Mouse (Mus musculus) limb, embryonic 11.5 days (tissue): ENCODE results near the gene Zfp317. TPM values are rescaled to one million over a fixed set of nuclear protein-coding genes. Genes with fewer than 3 reads are reported as not detected.

Source experiments
- ATAC-seq: fragments of 200-750 bp; cut with Nextera tagmentation; 2 replicates; pipeline ENCODE4 v1.8.0; 2017; ENCODE audit warnings: low read depth; ENCODE audit not compliant: insufficient number of reproducible peaks, low FRiP score, low TSS enrichment
- DNase-seq: peaks from one replicate; pipeline ENCODE4 v3.0.0-alpha.2; 2015; ENCODE audit warnings: low spot score
- H3K27ac ChIP-seq: fragments of 300-500 bp; sonication (generic); replicated peaks from 2 replicates; pipeline ENCODE4 v1.5.1; 2014; ENCODE audit warnings: low read depth, mild to moderate bottlenecking, low read length
- H3K27me3 ChIP-seq: fragments of 300-500 bp; sonication (generic); 2 replicates; pipeline ENCODE4 v1.6.1; 2014; ENCODE audit warnings: mild to moderate bottlenecking, low read length, mixed read lengths; ENCODE audit not compliant: control insufficient read depth, insufficient read depth
- H3K36me3 ChIP-seq: fragments of 300-500 bp; sonication (generic); 2 replicates; pipeline ENCODE4 v1.6.1; 2014; ENCODE audit warnings: mild to moderate bottlenecking, low read length, moderate library complexity, mixed read lengths; ENCODE audit not compliant: control insufficient read depth, insufficient read depth
- H3K4me1 ChIP-seq: fragments of 300-500 bp; sonication (generic); 2 replicates; pipeline ENCODE4 v1.6.1; 2014; ENCODE audit warnings: low read length, mixed read lengths; ENCODE audit not compliant: control insufficient read depth, insufficient read depth
- H3K4me2 ChIP-seq: fragments of 300-500 bp; sonication (generic); 2 replicates; pipeline ENCODE4 v1.6.1; 2014; ENCODE audit warnings: low read depth, mild to moderate bottlenecking, moderate library complexity; ENCODE audit not compliant: severe bottlenecking
- H3K4me3 ChIP-seq: fragments of 300-500 bp; sonication (generic); 2 replicates; pipeline ENCODE4 v1.5.1; 2014; ENCODE audit warnings: low read depth, low read length
- H3K9ac ChIP-seq: fragments of 300-500 bp; sonication (generic); 2 replicates; pipeline ENCODE4 v1.6.1; 2014; ENCODE audit warnings: mild to moderate bottlenecking, low read length
- H3K9me3 ChIP-seq: fragments of 300-500 bp; sonication (generic); 2 replicates; pipeline ENCODE4 v1.6.1; 2016; ENCODE audit warnings: low read length; ENCODE audit not compliant: control insufficient read depth
- WGBS: fragments of 180-500 bp; shearing (Covaris S2); extraction: QIAGEN DNeasy Blood & Tissue Kit; methylation state at CpG from one replicate; pipeline ENCODE4 v1.1.7; 2014; 5-methylcytosine and 5-hydroxymethylcytosine counted together
- polyA plus RNA-seq: library from polyadenylated mRNA; unstranded; fragments of >200 nt; fragmentation: Nextera tagmentation; extraction: Ambion mirVana; gene quantifications from 2 replicates; pipeline ENCODE4 v1.2.1, GENCODE M21; 2014

The Zfp317 gene
- polyA plus RNA-seq: 36.4 and 39.2 TPM in 2 replicates

DNA sequence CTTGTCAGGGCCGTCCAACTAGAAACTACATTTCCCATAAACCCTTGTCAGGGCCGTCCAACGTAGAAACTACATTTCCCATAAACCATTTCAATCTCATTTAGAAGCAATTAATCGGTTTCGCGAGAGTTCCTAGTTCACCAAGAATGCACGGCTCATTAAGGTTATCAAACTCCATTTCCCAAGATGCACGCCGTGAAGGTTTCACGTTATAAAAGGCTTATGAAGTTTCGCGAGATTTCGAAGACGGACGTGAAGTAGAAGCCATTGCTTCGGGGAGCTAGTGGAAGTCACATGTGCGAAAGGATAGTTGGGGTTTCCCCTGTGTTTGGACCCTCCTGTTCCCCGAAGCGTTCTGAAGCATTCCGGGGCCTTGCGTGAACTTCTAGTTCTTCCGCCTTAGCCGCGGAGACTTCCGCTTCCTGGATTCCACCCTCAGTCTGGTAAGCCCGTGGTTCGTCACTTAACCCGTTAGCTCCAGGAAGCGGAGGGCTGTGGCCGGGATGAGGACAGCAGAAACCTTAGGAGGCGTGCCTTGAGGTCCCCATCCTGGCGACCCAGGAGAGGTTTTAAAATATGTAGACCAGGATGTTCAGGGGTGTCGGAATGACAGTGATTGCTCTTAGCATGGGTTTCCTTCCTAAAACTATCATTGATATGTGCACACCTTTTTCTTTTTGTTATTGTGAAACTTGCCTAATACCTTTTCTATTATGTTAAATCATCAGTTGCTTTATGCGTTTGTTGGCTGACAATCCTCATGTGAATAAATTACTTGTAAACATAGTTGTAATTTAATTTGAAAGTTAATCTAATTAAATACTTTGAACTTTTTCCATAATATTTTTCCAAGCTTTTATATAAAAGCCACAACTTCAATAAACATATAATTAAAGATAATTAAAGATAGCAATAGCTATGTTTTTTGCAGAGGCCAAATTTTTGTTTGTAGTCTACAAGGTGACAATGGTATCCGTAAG is at the start of gene Zfp317:
Zfp317 (plus strand) TSS at position 260 of the 980 bp plus-strand sequence.
- DNase-seq (peak; percentile 84), ATAC-seq (peak; percentile 97)
- H3K36me3 ChIP-seq: no peaks in the 10 kb centered on the region
- H3K9ac ChIP-seq: peak within 1 kb of the TSS; percentile 44
- no peaks in the 10 kb centered on the region for H3K27me3 ChIP-seq
- H3K4me3 ChIP-seq: peak within 1 kb of the TSS; percentile 50
- peak within 1 kb of the TSS; percentile 31; the same call in 1 of the 2 replicates for H3K4me2 ChIP-seq
- H3K4me1 ChIP-seq: no peaks in the 10 kb centered on the region
- peak within 1 kb of the TSS; percentile 63 for H3K27ac ChIP-seq
- no peaks in the 10 kb centered on the region for H3K9me3 ChIP-seq
- 2% methylated on average over 35 of the region's 35 CpGs for WGBS

DNA sequence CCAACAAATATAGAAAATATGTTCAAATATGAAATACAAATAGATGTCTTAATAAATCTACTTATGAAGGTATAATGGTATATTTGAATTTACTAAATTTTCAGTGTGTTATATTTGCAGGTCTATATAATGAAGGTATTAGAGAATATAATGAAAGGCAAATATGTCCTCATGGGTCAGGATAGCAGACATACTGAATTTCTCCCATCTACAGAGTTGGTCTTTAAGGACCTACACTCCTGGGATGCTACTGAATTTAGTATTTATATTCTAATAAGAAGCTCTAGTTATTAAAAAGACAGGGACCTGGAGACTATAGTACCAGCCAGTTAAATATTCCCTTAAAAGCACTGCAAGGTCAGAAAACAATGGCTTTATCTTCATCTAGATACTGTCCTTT is 39.6 kb upstream of the Zfp317 start, which contains the start of gene Olfr855:
Olfr855 (plus strand) TSS at position 301 of the 400 bp plus-strand sequence.
- Histone ChIP-seq H3K27me3 (no peaks in the 10 kb centered on the region), H3K9me3 (peaks cover 2% of the 10 kb centered on the region; the same call in 1 of the 2 replicates), H3K9ac (no peak within 1 kb of the TSS), H3K4me2 (no peak within 1 kb of the TSS), H3K36me3 (no peaks in the 10 kb centered on the region), H3K4me1 (no peaks in the 10 kb centered on the region), H3K4me3 (no peak within 1 kb of the TSS), H3K27ac (no peak within 1 kb of the TSS)
- ATAC-seq (no peak), DNase-seq (no peak)

DNA sequence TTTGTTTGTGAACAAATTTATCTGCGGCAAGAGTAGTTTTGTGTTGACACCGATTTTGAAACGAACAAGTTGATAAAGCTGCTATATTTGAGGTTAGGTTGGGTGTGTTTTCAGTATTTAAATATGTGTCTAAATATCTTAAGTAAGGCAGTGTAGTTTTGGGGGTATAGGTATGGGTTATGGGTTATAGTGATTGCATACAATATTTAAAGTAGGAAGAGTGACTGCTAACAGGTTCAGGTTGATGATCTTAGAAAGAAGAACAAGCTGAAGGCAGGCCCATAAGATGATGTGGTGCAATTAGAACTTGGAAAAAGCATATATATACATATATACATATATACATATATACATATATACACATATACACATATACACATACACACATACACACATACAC is 605 bp upstream of the Zfp317 start:
- 93% methylated on average over 3 of the region's 3 CpGs for WGBS
- Histone ChIP-seq H3K36me3 (no peaks in the 10 kb centered on the region), H3K9me3 (no peaks in the 10 kb centered on the region), H3K27ac (no peak overlapping the region), H3K27me3 (no peaks in the 10 kb centered on the region), H3K4me2 (no peak overlapping the region), H3K4me3 (no peak overlapping the region), H3K9ac (no peak overlapping the region), H3K4me1 (no peaks in the 10 kb centered on the region)
- ATAC-seq (no peak), DNase-seq (no peak)

DNA sequence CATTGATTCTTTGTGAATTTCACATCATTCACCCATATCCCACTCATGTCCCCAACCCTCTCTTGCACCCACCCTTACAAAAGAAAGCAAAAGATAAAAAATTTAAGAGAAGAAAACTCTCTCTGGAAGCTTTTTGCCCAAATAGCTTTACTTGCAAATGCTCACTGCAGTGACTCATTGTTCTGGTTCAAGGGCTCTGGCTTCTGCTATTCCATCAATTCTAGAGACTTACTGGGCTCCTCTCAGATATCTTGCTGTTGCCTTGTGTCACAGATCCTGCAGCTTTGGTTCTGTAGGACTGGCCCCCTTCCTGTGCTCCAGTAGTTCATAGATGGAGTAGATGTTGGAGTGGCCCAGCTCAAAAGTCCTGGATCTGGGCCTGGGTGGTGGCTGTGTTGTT is 7.7 kb downstream of the Zfp317 start:
- H3K4me1 ChIP-seq: no peaks in the 10 kb centered on the region
- H3K4me3 ChIP-seq: no peak overlapping the region
- ATAC-seq (no peak), DNase-seq (no peak)
- no peaks in the 10 kb centered on the region for H3K9me3 ChIP-seq
- H3K36me3 ChIP-seq: no peaks in the 10 kb centered on the region
- H3K4me2 ChIP-seq: no peak overlapping the region
- no peak overlapping the region for H3K27ac ChIP-seq
- no peak overlapping the region for H3K9ac ChIP-seq
- H3K27me3 ChIP-seq: no peaks in the 10 kb centered on the region

DNA sequence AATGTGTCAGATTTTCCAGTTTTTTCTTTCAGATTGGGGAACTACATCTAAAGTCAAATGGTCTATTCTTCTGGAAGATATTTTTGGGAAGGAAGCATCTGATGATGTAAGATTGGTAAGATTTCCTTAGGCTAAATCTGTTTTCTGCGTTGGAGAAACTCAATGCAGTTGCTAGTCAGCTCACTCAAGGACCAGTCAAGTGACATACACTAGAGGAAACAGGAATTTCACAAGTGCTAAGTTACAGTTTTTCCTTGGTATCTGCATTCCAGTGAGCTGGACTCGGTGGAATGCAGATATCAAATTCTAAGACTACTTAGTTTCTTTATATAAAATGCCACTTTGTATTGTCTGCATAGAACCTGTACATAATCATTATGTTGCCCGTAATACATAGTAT is 23.3 kb downstream of the Zfp317 start:
- no peak for DNase-seq

DNA sequence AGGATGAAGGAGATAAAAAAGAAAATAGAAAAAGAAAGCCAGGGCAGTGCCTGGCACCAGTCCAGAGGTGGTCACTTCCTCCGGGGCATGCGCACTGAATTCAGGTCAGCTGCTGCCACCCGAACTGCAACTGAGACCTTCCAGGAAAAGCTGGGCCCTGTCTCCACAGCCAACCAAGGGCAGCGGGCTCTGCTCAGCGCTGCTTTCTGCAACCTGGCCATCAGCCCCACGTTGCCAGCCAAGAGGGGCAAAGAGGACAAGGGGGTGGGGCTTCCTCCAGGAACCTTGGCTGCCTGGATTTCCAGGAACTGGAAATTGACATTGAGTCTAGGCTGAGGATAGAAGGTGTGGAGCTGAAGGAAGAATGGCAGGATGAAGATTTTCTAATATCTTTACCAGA is 68.4 kb downstream of the Zfp317 start:
- 84% methylated on average over 6 of the region's 6 CpGs for WGBS
- no peaks in the 10 kb centered on the region for H3K4me1 ChIP-seq
- no peaks in the 10 kb centered on the region for H3K27me3 ChIP-seq
- ATAC-seq (no peak), DNase-seq (no peak)
- H3K4me3 ChIP-seq: no peak overlapping the region
- H3K9me3 ChIP-seq: no peaks in the 10 kb centered on the region
- H3K4me2 ChIP-seq: no peak overlapping the region
- H3K36me3 ChIP-seq: no peaks in the 10 kb centered on the region
- no peak overlapping the region for H3K27ac ChIP-seq
- no peak overlapping the region for H3K9ac ChIP-seq

More for the DNA sequence above, 23.3 kb downstream of the Zfp317 start:
- Histone ChIP-seq H3K4me2 (no peak overlapping the region), H3K27me3 (no peaks in the 10 kb centered on the region), H3K9me3 (no peaks in the 10 kb centered on the region), H3K36me3 (peaks cover 18% of the 10 kb centered on the region; the same call in 1 of the 2 replicates), H3K27ac (no peak overlapping the region), H3K4me1 (no peaks in the 10 kb centered on the region), H3K9ac (no peak overlapping the region), H3K4me3 (no peak overlapping the region)
- WGBS: 87% methylated on average over 3 of the region's 3 CpGs
- no peak for ATAC-seq

DNA sequence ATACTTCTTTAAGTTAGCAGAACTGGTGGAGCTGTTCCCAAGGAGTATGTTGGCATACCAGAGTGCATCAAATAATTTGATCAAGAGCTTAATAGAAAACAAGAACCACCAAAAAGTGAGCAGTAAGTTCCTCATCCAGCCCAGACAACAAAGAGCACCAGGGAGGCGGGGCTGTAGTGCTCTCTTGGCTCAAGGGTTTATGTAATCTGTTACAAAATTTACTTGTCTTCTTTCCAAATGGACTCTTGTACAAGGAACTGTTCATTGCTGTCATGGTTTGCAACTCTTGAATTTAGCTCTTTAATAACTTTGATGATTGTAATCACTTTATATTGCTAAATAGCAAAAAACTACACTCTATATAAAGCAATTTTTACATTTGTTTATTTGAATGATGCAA is 69.5 kb downstream of the Zfp317 start:
- Histone ChIP-seq H3K27me3 (no peaks in the 10 kb centered on the region), H3K9ac (no peak overlapping the region), H3K9me3 (no peaks in the 10 kb centered on the region), H3K4me2 (no peak overlapping the region), H3K4me1 (no peaks in the 10 kb centered on the region), H3K4me3 (no peak overlapping the region), H3K27ac (no peak overlapping the region), H3K36me3 (no peaks in the 10 kb centered on the region)
- no peak for DNase-seq
- 79% methylated on average over 1 of the region's 1 CpGs for WGBS
- no peak for ATAC-seq

DNA sequence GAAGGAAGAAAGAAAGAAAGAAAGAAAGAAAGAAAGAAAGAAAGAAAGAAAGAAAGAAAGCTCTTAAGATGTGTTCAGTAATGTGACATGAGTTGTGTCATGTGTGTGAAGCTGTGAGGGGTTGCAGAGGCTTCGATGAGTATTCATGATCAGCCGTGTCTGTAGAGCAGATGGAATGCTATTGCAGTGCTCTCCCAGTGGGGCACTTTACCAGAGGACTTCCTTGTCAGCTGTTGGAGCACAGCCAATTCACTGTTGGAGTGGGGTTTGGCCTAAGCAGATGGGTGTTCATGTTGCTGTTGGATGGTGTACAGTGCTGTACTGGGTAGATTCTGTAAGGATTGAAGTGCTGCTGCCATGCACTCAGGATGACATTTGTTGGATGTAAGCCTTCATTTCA is 70.5 kb downstream of the Zfp317 start:
- no peaks in the 10 kb centered on the region for H3K4me1 ChIP-seq
- WGBS: 85% methylated on average over 2 of the region's 2 CpGs
- DNase-seq (no peak), ATAC-seq (no peak)
- H3K4me2 ChIP-seq: no peak overlapping the region
- no peak overlapping the region for H3K27ac ChIP-seq
- H3K9ac ChIP-seq: no peak overlapping the region
- H3K27me3 ChIP-seq: no peaks in the 10 kb centered on the region
- no peaks in the 10 kb centered on the region for H3K36me3 ChIP-seq
- H3K9me3 ChIP-seq: no peaks in the 10 kb centered on the region
- no peak overlapping the region for H3K4me3 ChIP-seq
